Mouse (Mus musculus): ENCODE measurements at regions not wholly inside any gene's neighbourhood (a gene's known extent, or its start where the extent isn't known, plus 50 kb on each side); places are given as distances from the start of the nearest gene placed in this dataset.

DNA sequence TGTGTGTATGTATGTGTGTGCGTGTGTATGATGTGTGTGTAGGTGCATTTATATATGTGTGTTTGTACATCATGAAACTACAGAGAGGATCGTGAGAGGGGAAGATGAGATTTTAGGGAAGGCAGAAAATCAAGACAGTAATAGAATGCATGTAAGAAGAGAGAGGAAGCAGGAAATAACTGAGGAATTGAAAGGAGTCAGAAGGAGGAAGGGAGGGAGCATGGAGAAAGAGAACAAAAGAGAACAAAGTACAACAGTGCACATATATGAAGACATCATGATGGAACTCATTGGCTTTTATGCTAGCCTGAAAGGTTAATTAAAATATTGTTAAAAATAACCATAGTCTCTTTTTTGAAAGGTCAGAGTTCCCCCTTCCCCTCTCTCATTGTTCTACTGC is 111.4 kb downstream of the Uchl5 start:
- H3K4me1 ChIP-seq (ENCODE audit: insufficient read depth, low read length), result no peaks in the 10 kb centered on the region
- no peaks in the 10 kb centered on the region for H3K9me3 ChIP-seq (ENCODE audit: low read length)
- H3K4me2 ChIP-seq (replicated peaks; ENCODE audit: low read depth, low read length), result no peak overlapping the region
- no peak overlapping the region for H3K4me3 ChIP-seq (ENCODE audit: low read length)
- H3K27ac ChIP-seq (ENCODE audit: low read length), result no peak overlapping the region
- H3K27me3 ChIP-seq (ENCODE audit: insufficient read depth, low read length), result no peaks in the 10 kb centered on the region
- no peak for ATAC-seq (ENCODE audit: low FRiP score, low TSS enrichment)
- no peak overlapping the region for H3K9ac ChIP-seq (replicated peaks; ENCODE audit: low read length)
- WGBS, result 88% methylated on average over 2 of the region's 2 CpGs
- H3K36me3 ChIP-seq (ENCODE audit: insufficient read depth, low read length), result no peaks in the 10 kb centered on the region

DNA sequence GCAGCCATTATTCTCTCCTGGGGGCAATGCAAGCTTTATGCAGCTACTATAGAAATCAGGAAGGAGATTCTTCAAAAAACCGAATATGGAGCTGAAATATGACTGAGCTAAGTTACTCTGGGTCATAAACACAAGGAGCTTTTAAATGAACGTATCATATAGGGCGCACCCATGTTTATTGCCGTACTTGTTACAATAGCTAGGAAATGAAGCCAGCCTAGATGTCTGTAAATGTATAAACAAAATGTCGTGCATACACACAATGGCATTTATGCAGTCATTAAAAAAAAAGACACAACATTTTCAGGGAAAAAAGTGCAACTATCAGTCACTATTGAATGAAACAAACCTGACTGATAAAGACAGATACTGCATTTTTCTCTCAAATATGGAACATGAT is 111.0 kb downstream of the Uchl5 start:
- ATAC-seq (ENCODE audit: low FRiP score, low TSS enrichment), result no peak
- Histone ChIP-seq H3K4me3 (ENCODE audit: low read length) (no peak overlapping the region), H3K4me2 (replicated peaks; ENCODE audit: low read depth, low read length) (no peak overlapping the region), H3K36me3 (ENCODE audit: insufficient read depth, low read length) (no peaks in the 10 kb centered on the region), H3K27ac (ENCODE audit: low read length) (no peak overlapping the region), H3K4me1 (ENCODE audit: insufficient read depth, low read length) (no peaks in the 10 kb centered on the region), H3K9ac (replicated peaks; ENCODE audit: low read length) (no peak overlapping the region), H3K9me3 (ENCODE audit: low read length) (no peaks in the 10 kb centered on the region), H3K27me3 (ENCODE audit: insufficient read depth, low read length) (no peaks in the 10 kb centered on the region)
- 83% methylated on average over 5 of the region's 5 CpGs for WGBS

DNA sequence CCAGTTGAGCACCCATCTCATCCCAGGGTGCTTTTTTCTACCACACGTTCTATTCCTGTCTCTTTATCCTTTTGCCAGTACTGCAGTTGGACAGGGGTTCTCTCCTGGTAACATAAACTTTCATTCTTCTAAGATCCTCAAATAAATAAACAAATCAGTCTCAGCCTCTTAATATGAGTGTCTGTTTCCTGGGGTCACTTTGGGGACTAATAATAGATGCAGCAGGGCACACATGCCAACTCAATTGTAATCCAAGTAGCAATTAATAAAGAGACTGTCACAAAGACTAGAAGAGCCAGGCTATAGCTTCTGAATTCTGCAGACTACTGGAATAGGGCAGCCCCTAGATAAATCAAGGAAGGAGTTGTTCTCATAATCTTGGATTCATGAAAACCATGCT is 108.9 kb downstream of the Uchl5 start:
- H3K4me2 ChIP-seq (replicated peaks; ENCODE audit: low read depth, low read length), result no peak overlapping the region
- H3K9me3 ChIP-seq (ENCODE audit: low read length), result no peaks in the 10 kb centered on the region
- H3K27me3 ChIP-seq (ENCODE audit: insufficient read depth, low read length), result no peaks in the 10 kb centered on the region
- H3K4me3 ChIP-seq (ENCODE audit: low read length), result no peak overlapping the region
- H3K9ac ChIP-seq (replicated peaks; ENCODE audit: low read length), result no peak overlapping the region
- 0 out of 2 replicates have a peak, but pooled peaks cover 3% of the 10 kb centered on the region for H3K4me1 ChIP-seq (ENCODE audit: insufficient read depth, low read length)
- no peaks in the 10 kb centered on the region for H3K36me3 ChIP-seq (ENCODE audit: insufficient read depth, low read length)
- 53% methylated on average over 1 of the region's 1 CpGs for WGBS
- no peak overlapping the region for H3K27ac ChIP-seq (ENCODE audit: low read length)
- no peak for ATAC-seq (ENCODE audit: low FRiP score, low TSS enrichment)

DNA sequence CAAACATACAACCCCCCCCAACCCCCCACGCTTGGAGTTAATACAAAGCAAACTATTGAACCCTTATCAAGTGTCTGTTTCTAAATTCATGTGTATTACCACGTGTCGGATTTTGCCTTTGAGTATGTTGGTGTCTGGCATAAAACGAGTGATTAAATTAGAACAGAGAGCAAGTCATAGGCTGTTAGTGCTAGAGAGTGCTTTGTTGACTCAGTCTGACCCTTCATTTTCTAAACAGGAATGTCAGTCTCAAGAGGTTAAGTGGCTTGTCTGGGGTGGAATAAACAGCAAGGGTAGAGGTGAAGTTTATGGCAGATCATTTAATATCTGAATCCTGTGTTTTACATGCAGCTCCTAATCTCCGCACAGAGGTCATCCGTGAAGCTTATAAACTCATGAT is 104.1 kb downstream of the Uchl5 start:
- Histone ChIP-seq H3K4me1 (ENCODE audit: insufficient read depth, low read length) (0 out of 2 replicates have a peak, but pooled peaks cover 3% of the 10 kb centered on the region), H3K4me2 (replicated peaks; ENCODE audit: low read depth, low read length) (no peak overlapping the region), H3K27me3 (ENCODE audit: insufficient read depth, low read length) (no peaks in the 10 kb centered on the region), H3K27ac (ENCODE audit: low read length) (no peak overlapping the region), H3K9ac (replicated peaks; ENCODE audit: low read length) (no peak overlapping the region), H3K36me3 (ENCODE audit: insufficient read depth, low read length) (no peaks in the 10 kb centered on the region), H3K9me3 (ENCODE audit: low read length) (no peaks in the 10 kb centered on the region), H3K4me3 (ENCODE audit: low read length) (no peak overlapping the region)
- WGBS, result 59% methylated on average over 6 of the region's 6 CpGs
- no peak for ATAC-seq (ENCODE audit: low FRiP score, low TSS enrichment)

DNA sequence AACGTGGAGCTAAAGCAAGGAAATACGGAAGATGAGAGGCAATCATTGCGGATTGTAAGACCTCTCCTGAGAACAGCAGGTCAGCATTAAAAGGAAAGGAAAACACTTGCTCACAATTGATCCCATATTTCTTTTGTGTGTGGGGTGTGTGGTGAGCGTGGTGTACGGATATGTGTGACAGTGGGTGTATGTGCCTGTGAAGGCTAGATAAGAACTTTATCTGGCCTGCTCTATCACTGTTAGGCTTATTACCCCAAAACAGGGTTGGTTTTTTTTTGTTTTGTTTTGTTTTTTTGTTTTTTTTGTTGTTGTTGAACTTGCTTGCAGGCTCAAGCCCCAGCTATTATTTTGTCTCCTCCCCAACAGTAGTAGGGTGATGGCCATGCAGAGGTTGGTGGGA is 102.5 kb downstream of the Uchl5 start:
- H3K9ac ChIP-seq (replicated peaks; ENCODE audit: low read length), result no peak overlapping the region
- whole genome bisulfite sequencing, result 87% methylated on average over 5 of the region's 5 CpGs
- 0 out of 2 replicates have a peak, but pooled peaks cover 3% of the 10 kb centered on the region for H3K4me1 ChIP-seq (ENCODE audit: insufficient read depth, low read length)
- no peak overlapping the region for H3K27ac ChIP-seq (ENCODE audit: low read length)
- no peak for ATAC-seq (ENCODE audit: low FRiP score, low TSS enrichment)
- no peak overlapping the region for H3K4me2 ChIP-seq (replicated peaks; ENCODE audit: low read depth, low read length)
- no peaks in the 10 kb centered on the region for H3K36me3 ChIP-seq (ENCODE audit: insufficient read depth, low read length)
- H3K4me3 ChIP-seq (ENCODE audit: low read length), result no peak overlapping the region
- no peaks in the 10 kb centered on the region for H3K9me3 ChIP-seq (ENCODE audit: low read length)
- H3K27me3 ChIP-seq (ENCODE audit: insufficient read depth, low read length), result no peaks in the 10 kb centered on the region

DNA sequence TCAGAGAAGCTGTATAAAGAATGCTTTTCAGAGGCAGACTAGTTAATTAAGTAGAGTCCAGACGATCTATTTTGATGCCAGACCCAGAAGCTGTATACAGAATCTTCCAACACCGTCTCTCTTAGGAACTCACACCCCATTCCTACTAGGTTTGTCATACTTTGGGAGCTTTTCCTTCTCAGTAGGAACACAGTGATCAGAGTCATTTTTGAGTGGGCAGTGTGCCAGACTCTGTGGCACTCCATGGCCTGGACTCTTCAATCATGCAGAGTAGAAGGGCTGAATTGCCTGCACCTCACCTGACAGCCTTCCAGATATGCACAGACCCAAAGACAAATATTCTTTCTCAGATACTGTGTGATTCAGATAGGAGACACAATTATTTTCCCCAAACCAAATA is 101.2 kb downstream of the Uchl5 start:
- H3K27ac ChIP-seq (ENCODE audit: low read length), result no peak overlapping the region
- H3K27me3 ChIP-seq (ENCODE audit: insufficient read depth, low read length), result no peaks in the 10 kb centered on the region
- no peak overlapping the region for H3K4me2 ChIP-seq (replicated peaks; ENCODE audit: low read depth, low read length)
- H3K36me3 ChIP-seq (ENCODE audit: insufficient read depth, low read length), result no peaks in the 10 kb centered on the region
- WGBS, result 56% methylated on average over 2 of the region's 2 CpGs
- 0 out of 2 replicates have a peak, but pooled peaks cover 3% of the 10 kb centered on the region for H3K4me1 ChIP-seq (ENCODE audit: insufficient read depth, low read length)
- ATAC-seq (ENCODE audit: low FRiP score, low TSS enrichment), result no peak
- no peak overlapping the region for H3K4me3 ChIP-seq (ENCODE audit: low read length)
- H3K9ac ChIP-seq (replicated peaks; ENCODE audit: low read length), result no peak overlapping the region
- no peaks in the 10 kb centered on the region for H3K9me3 ChIP-seq (ENCODE audit: low read length)

DNA sequence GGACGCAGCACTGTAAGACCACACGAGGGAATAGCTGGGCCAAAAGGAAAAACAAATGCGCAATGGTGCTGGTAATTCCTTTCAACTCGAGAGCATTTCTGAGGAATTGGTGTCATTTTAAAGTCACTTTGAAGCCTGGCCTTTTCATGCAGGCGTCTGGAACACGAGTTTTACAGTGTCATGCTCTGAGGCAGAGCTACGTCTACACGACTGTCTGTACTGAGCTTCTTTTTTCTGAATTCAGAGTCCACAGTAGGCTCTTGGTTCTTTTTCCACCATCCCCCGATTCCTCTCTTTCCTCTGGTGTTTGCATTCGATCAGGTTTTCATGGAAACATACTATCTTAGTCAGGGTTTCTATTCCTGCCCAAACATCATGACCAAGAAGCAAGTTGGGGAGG is 83.2 kb downstream of the Uchl5 start:
- Histone ChIP-seq H3K27ac (ENCODE audit: low read length) (no peak overlapping the region), H3K9ac (replicated peaks; ENCODE audit: low read length) (no peak overlapping the region), H3K27me3 (ENCODE audit: insufficient read depth, low read length) (no peaks in the 10 kb centered on the region), H3K4me1 (ENCODE audit: insufficient read depth, low read length) (no peaks in the 10 kb centered on the region), H3K9me3 (ENCODE audit: low read length) (no peaks in the 10 kb centered on the region), H3K4me3 (ENCODE audit: low read length) (no peak overlapping the region), H3K4me2 (replicated peaks; ENCODE audit: low read depth, low read length) (no peak overlapping the region), H3K36me3 (ENCODE audit: insufficient read depth, low read length) (no peaks in the 10 kb centered on the region)
- WGBS, result 69% methylated on average over 10 of the region's 10 CpGs
- ATAC-seq (ENCODE audit: low FRiP score, low TSS enrichment), result no peak

DNA sequence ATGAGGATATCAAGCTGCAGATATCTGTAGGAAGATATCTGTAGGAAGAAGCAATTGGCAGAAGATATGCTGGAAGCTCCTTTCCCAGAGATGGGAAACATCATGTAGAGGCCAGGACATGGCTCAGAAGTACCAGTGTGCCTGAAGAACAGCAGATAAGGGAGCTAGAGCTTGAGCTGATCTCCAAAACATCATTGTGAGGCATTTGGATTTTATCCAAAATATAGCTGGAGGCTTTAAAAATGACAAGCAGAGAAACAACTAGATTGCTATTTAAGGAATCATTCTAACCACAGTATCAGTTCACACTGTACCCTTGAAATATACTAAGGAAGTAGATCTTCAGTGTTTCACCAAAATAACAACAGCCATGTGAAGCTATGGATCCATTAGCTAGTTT is 81.5 kb downstream of the Uchl5 start:
- Histone ChIP-seq H3K27ac (ENCODE audit: low read length) (no peak overlapping the region), H3K4me3 (ENCODE audit: low read length) (no peak overlapping the region), H3K4me1 (ENCODE audit: insufficient read depth, low read length) (peaks cover 4% of the 10 kb centered on the region; the same call in 1 of the 2 replicates), H3K27me3 (ENCODE audit: insufficient read depth, low read length) (no peaks in the 10 kb centered on the region), H3K9ac (replicated peaks; ENCODE audit: low read length) (no peak overlapping the region), H3K4me2 (replicated peaks; ENCODE audit: low read depth, low read length) (no peak overlapping the region), H3K36me3 (ENCODE audit: insufficient read depth, low read length) (no peaks in the 10 kb centered on the region), H3K9me3 (ENCODE audit: low read length) (no peaks in the 10 kb centered on the region)
- no peak for ATAC-seq (ENCODE audit: low FRiP score, low TSS enrichment)
